Mouse (Mus musculus) cerebellum, adult 9-10 months (tissue): ENCODE measurements around the gene Rai1.

Experiments
- DNase-seq: peaks from one replicate; pipeline ENCODE4 v3.0.0; 2022

Gene Rai1

DNA sequence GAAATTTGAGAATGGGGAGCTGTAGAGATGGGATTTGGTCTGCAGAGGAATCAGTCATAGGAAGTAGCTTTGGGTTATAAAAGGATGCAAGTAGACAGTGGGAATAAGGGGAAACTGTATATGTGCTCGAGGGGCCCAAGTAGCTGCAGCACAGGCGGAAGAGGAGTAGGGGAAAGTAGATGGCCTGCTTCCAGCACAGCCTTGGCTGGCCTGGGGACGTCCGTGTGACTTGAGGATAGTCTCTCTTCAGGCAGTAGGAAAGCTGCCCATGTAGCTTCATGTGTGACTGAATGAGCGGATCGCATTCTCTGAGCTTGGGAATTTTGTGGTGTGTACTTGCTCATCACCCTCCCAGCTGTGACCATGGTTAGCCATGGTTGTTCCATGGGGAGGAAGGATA lies 59.6 kb downstream of the Rai1 start:
- no peak for DNase-seq

- DNase-seq: no peak
Measured at GRCm38 (mm10) chr11:60165076-60165475, 60.3 kb downstream of the Rai1 start.

DNA sequence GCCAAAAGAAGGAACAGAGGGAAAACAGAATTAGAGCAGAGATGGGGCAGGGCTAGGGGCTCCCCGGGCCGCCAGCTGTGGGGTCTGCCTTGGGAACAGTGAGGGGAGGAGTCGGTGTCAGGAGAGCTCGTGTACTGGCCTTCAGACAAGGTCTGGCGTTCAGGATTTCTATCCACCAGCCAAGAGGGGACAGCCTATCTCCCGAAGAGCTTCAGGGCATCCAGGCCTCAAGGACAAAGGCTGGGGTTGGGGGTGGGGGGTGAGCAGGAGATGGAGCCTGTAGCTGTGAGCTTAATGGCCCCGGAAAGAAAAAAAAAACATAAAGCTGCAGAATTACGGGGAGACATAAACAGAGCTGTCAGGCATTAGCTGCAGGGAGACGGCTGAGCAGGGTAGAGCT lies 64.0 kb downstream of the Rai1 start:
- DNase-seq: no peak

- DNase-seq: no peak
Measured at GRCm38 (mm10) chr11:60172074-60172473, 67.3 kb downstream of the Rai1 start.

- DNase-seq: no peak
Measured at GRCm38 (mm10) chr11:60173606-60174184, 68.9 kb downstream of the Rai1 start.

DNA sequence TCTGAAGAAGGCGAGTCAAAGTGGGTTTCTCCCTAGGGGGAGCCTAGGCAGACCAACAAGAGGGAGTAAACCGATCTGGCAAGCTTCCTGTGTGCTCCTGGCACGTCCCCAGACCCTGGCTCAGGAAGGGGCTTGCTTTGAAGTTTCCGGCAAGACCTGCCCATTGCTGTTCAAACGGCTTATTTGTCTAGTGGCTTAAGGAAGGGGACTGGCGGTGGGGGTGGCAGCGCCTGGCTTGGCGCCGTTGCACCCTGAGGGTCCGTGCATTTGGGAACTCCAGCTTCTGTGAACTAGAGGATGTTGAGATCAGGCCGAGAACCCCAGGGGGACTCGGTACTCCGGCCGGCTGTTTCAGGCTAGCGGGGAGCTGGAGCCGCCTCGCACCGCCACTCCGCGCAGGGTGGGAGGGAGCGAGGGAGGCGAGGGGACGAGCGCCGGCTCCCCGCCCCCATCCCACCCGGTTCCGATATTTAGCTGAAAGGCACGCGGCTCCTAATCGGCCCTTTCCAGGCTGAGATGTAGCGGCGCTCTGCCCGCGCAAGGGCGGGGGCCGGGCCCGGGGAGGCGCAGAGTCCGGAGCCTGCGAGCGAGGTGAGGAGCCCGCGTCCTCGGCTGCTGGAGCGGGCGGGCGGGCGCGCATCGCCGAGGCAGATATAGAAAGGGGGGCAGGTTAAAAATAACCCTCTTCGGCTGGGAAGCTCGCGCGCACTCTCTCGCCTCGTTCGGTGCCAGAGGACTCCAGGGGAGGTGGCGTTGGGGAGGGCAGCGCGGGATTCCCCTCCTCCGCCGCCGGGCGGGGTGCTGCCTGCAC lies 70.8 kb downstream of the Rai1 start:
- peak; percentile 85 for DNase-seq

- peak; percentile 86 for DNase-seq
Measured at GRCm38 (mm10) chr11:60176182-60176974, 71.6 kb downstream of the Rai1 start.

GRCm38 (mm10) chr11:60176975-60177657 lies 72.3 kb downstream of the Rai1 start:
- peak; percentile 76 for DNase-seq

DNA sequence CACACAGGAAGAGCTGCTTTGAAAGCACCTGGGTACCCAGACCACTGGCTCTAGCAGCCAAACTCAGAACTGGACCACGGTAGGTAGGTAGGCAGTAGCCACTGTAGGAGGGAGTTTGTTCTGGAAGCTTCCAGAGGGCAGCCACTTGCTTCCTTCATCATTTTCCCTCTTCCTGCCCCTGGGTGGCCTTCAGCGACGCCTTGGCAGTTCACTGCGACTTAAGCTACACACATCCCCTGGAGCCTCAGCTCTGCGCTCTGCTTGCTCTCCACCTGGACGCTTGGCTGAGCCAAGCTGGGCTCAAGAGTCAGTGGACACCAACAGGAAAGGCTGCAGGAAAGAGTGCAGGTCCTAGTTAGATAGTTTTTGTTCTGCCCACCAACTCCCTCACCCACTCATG lies 73.2 kb downstream of the Rai1 start:
- DNase-seq: no peak

- peak; percentile 80 for DNase-seq
Measured at GRCm38 (mm10) chr11:60178506-60178905, 73.7 kb downstream of the Rai1 start.

GRCm38 (mm10) chr11:60182116-60182670 lies 77.4 kb downstream of the Rai1 start:
- no peak for DNase-seq

GRCm38 (mm10) chr11:60182741-60183140 lies 77.9 kb downstream of the Rai1 start:
- DNase-seq: no peak

GRCm38 (mm10) chr11:60184346-60185325 lies 79.8 kb downstream of the Rai1 start:
- DNase-seq: no peak

- DNase-seq: peak; percentile 72
Measured at GRCm38 (mm10) chr11:60185396-60186231, 80.8 kb downstream of the Rai1 start.

DNA sequence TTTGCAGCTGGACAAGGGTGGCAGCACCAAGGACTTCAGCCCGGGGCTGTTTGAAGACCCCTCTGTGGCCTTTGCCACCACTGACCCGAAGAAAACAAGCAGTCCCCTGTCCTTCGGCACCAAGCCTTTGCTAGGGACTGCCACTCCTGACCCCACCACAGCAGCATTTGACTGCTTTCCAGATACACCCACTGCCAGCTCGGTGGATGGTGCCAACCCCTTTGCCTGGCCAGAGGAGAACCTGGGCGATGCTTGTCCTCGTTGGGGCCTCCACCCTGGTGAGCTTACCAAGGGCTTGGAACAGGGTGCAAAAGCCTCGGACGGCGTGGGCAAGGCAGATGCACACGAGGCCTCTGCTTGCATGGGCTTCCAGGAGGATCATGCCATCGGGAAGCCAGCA lies 82.3 kb downstream of the Rai1 start:
- no peak for DNase-seq

GRCm38 (mm10) chr11:60188275-60188853 lies 83.6 kb downstream of the Rai1 start:
- no peak for DNase-seq

- no peak for DNase-seq
Measured at GRCm38 (mm10) chr11:60189501-60190040, 84.8 kb downstream of the Rai1 start.

GRCm38 (mm10) chr11:60190055-60190641 lies 85.3 kb downstream of the Rai1 start:
- no peak for DNase-seq

- DNase-seq: no peak
Measured at GRCm38 (mm10) chr11:60192534-60192933, 87.7 kb downstream of the Rai1 start.

- DNase-seq: no peak
Measured at GRCm38 (mm10) chr11:60193556-60193955, 88.7 kb downstream of the Rai1 start.
